Mouse (Mus musculus) erythroblast, embryonic 14.5 days (primary cell): Measurements from ENCODE around the gene Zscan25.

Experiments
- GATA1 ChIP-seq: IDR thresholded peaks from 2 replicates; pipeline ENCODE4 v1.6.1; 2012; ENCODE audit warnings: low read length, inconsistent platforms, mixed read lengths
- TAL1 ChIP-seq: IDR thresholded peaks from 3 replicates; pipeline ENCODE4 v1.6.1; 2012; ENCODE audit warnings: low read length, inconsistent platforms, mixed read lengths

- TF ChIP-seq GATA1, result no peak
- TF ChIP-seq TAL1, result no peak
Observed at GRCm38 (mm10) chr5:145279948-145280347, 352 bp upstream of the Zscan25 start.
